Mouse (Mus musculus): ENCODE measurements at regions not wholly inside any gene's neighbourhood (a gene's known extent, or its start where the extent isn't known, plus 50 kb on each side); places are given as distances from the start of the nearest gene placed in this dataset.

DNA sequence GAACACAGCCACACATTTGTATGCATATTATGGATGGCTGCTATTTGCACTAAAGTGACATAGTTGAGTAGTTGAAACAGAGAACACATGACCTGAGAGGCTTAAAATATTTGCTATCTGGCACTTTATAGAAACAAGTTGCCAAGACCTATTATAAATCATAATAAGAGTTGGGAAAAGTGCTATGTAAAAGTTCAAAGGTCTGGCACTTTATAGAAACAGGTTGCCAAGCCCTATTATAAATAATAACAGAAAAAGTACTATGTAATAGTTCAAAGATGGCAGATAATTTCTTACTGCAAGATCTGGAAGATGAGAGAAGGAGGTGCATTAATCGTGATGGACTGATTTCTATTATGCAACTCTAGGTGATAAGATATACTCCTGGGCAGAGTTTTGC, 320.2 kb downstream of the Tfap2b start:
- Histone ChIP-seq H3K4me1 (ENCODE audit: control insufficient read depth, insufficient read depth, low read length) (no peaks in the 10 kb centered on the region), H3K9me3 (ENCODE audit: control insufficient read depth, low read length) (no peaks in the 10 kb centered on the region), H3K36me3 (ENCODE audit: control insufficient read depth, insufficient read depth, low read length) (no peaks in the 10 kb centered on the region), H3K27ac (replicated peaks; ENCODE audit: low read depth, low read length) (no peak overlapping the region), H3K4me3 (replicated peaks; ENCODE audit: low read length) (no peak overlapping the region), H3K9ac (ENCODE audit: low read depth, low read length, severe bottlenecking) (no peak overlapping the region), H3K27me3 (ENCODE audit: control insufficient read depth, insufficient read depth, low read length) (no peaks in the 10 kb centered on the region), H3K4me2 (replicated peaks; ENCODE audit: low read depth, low read length, severe bottlenecking) (no peak overlapping the region)
- no peak for TF ChIP-seq POLR2A (IDR thresholded peaks at IDR 0.05; ENCODE audit: borderline replicate concordance, extremely low read depth, insufficient read depth, insufficient read length)
- DNase-seq (ENCODE audit: low spot score) (no peak), ATAC-seq (ENCODE audit: low FRiP score, low read depth) (no peak)
- 81% methylated on average over 1 of the region's 1 CpGs for WGBS

GRCm38 (mm10) chr1:19531406-19531805, 322.7 kb downstream of the Tfap2b start:
- ATAC-seq (ENCODE audit: low FRiP score, low read depth), result no peak
- Histone ChIP-seq H3K36me3 (ENCODE audit: control insufficient read depth, insufficient read depth, low read length) (no peaks in the 10 kb centered on the region), H3K9ac (ENCODE audit: low read depth, low read length, severe bottlenecking) (no peak overlapping the region), H3K27me3 (ENCODE audit: control insufficient read depth, insufficient read depth, low read length) (no peaks in the 10 kb centered on the region), H3K4me3 (replicated peaks; ENCODE audit: low read length) (no peak overlapping the region), H3K9me3 (ENCODE audit: control insufficient read depth, low read length) (no peaks in the 10 kb centered on the region), H3K27ac (replicated peaks; ENCODE audit: low read depth, low read length) (no peak overlapping the region), H3K4me2 (replicated peaks; ENCODE audit: low read depth, low read length, severe bottlenecking) (no peak overlapping the region), H3K4me1 (ENCODE audit: control insufficient read depth, insufficient read depth, low read length) (no peaks in the 10 kb centered on the region)
- WGBS, result 80% methylated on average over 1 of the region's 1 CpGs
- no peak for DNase-seq (ENCODE audit: low spot score)
- no peak for TF ChIP-seq POLR2A (IDR thresholded peaks at IDR 0.05; ENCODE audit: borderline replicate concordance, extremely low read depth, insufficient read depth, insufficient read length)

DNA sequence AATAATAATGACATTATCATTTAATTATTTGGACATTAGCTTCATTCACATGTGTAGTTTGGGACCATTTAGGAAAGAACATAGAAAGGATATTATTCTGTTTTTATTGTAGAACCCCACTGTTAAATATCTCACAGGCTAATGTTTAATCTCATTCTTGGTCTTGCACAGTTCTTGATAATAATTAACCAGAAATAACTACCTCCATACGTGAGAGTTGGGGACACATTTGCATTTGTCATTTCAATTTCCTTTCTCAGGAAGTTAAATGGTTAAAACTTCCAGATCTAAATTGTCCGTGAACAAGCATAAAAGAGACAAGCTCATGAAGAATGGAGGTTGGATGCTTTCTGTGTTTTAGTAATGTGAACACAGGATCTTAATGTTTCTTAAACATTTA, 326.3 kb downstream of the Tfap2b start:
- Histone ChIP-seq H3K4me2 (replicated peaks; ENCODE audit: low read depth, low read length, severe bottlenecking) (no peak overlapping the region), H3K27me3 (ENCODE audit: control insufficient read depth, insufficient read depth, low read length) (no peaks in the 10 kb centered on the region), H3K36me3 (ENCODE audit: control insufficient read depth, insufficient read depth, low read length) (no peaks in the 10 kb centered on the region), H3K4me3 (replicated peaks; ENCODE audit: low read length) (no peak overlapping the region), H3K4me1 (ENCODE audit: control insufficient read depth, insufficient read depth, low read length) (no peaks in the 10 kb centered on the region), H3K9ac (ENCODE audit: low read depth, low read length, severe bottlenecking) (no peak overlapping the region), H3K9me3 (ENCODE audit: control insufficient read depth, low read length) (no peaks in the 10 kb centered on the region), H3K27ac (replicated peaks; ENCODE audit: low read depth, low read length) (no peak overlapping the region)
- DNase-seq (ENCODE audit: low spot score) (no peak), ATAC-seq (ENCODE audit: low FRiP score, low read depth) (no peak)
- TF ChIP-seq POLR2A (IDR thresholded peaks at IDR 0.05; ENCODE audit: borderline replicate concordance, extremely low read depth, insufficient read depth, insufficient read length), result no peak
- WGBS, result 58% methylated on average over 2 of the region's 2 CpGs

DNA sequence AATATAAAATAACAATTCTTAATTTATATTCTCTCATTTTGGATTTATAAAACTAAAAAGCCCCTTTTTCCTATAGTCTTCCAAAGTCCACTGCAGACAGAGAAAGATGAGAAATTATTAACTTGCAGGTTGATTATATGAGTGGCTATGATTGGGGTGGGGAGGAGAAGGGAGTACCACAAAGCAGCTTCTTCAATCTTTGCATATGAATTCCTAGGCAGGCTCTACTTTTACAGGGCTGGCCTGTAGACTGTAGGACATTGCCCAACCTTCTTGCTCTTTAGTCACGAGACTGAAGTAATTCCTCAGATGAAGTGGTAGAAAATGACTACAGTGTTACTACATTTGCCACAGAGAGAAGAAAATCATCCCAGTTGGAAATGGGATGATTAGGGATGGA, 334.3 kb downstream of the Tfap2b start:
- 74% methylated on average over 1 of the region's 1 CpGs for WGBS
- no peak overlapping the region for H3K27ac ChIP-seq (replicated peaks; ENCODE audit: low read depth, low read length)

GRCm38 (mm10) chr1:19565755-19566154, 357.0 kb downstream of the Tfap2b start:
- H3K4me3 ChIP-seq (replicated peaks; ENCODE audit: low read length), result no peak overlapping the region
- 56% methylated on average over 3 of the region's 3 CpGs for WGBS
- H3K36me3 ChIP-seq (ENCODE audit: control insufficient read depth, insufficient read depth, low read length), result no peaks in the 10 kb centered on the region
- H3K9ac ChIP-seq (ENCODE audit: low read depth, low read length, severe bottlenecking), result no peak overlapping the region
- H3K27me3 ChIP-seq (ENCODE audit: control insufficient read depth, insufficient read depth, low read length), result no peaks in the 10 kb centered on the region
- ATAC-seq (ENCODE audit: low FRiP score, low read depth) (no peak), DNase-seq (ENCODE audit: low spot score) (no peak)
- H3K27ac ChIP-seq (replicated peaks; ENCODE audit: low read depth, low read length), result no peak overlapping the region
- no peaks in the 10 kb centered on the region for H3K9me3 ChIP-seq (ENCODE audit: control insufficient read depth, low read length)
- no peaks in the 10 kb centered on the region for H3K4me1 ChIP-seq (ENCODE audit: control insufficient read depth, insufficient read depth, low read length)
- H3K4me2 ChIP-seq (replicated peaks; ENCODE audit: low read depth, low read length, severe bottlenecking), result no peak overlapping the region
- no peak for TF ChIP-seq POLR2A (IDR thresholded peaks at IDR 0.05; ENCODE audit: borderline replicate concordance, extremely low read depth, insufficient read depth, insufficient read length)

More for the DNA sequence above, 334.3 kb downstream of the Tfap2b start:
- Histone ChIP-seq H3K4me1 (ENCODE audit: control insufficient read depth, insufficient read depth, low read length) (no peaks in the 10 kb centered on the region), H3K9ac (ENCODE audit: low read depth, low read length, severe bottlenecking) (no peak overlapping the region), H3K4me2 (replicated peaks; ENCODE audit: low read depth, low read length, severe bottlenecking) (no peak overlapping the region), H3K36me3 (ENCODE audit: control insufficient read depth, insufficient read depth, low read length) (no peaks in the 10 kb centered on the region), H3K9me3 (ENCODE audit: control insufficient read depth, low read length) (no peaks in the 10 kb centered on the region), H3K4me3 (replicated peaks; ENCODE audit: low read length) (no peak overlapping the region), H3K27me3 (ENCODE audit: control insufficient read depth, insufficient read depth, low read length) (no peaks in the 10 kb centered on the region)
- ATAC-seq (ENCODE audit: low FRiP score, low read depth) (no peak), DNase-seq (ENCODE audit: low spot score) (no peak)
- no peak for TF ChIP-seq POLR2A (IDR thresholded peaks at IDR 0.05; ENCODE audit: borderline replicate concordance, extremely low read depth, insufficient read depth, insufficient read length)

Data from limb, embryonic 14.5 days (tissue).